Mouse (Mus musculus) heart, postnatal 25 days (tissue): ENCODE measurements around the gene Slc17a9. TPM values are rescaled to one million over a fixed set of nuclear protein-coding genes. Genes with fewer than 3 reads are reported as not detected.

Source experiments
- DNase-seq: peaks from one replicate; pipeline ENCODE4 v3.0.0; 2022; ENCODE audit warnings: low spot score
- intact Hi-C: fragments of 180-260 bp; cut with DNase I; formaldehyde crosslinking; loops from one replicate; pipeline ENCODE4 v1.15.1; 2025
- total RNA-seq, 2 experiments: library from RNA; stranded (reverse); gene quantifications; 2 replicates each; pipeline ENCODE4 v1.2.3; 2021

Slc17a9 gene
- total RNA-seq, 2 experiments from 2014 or later = 0.39 TPM; not detected in 1

DNA sequence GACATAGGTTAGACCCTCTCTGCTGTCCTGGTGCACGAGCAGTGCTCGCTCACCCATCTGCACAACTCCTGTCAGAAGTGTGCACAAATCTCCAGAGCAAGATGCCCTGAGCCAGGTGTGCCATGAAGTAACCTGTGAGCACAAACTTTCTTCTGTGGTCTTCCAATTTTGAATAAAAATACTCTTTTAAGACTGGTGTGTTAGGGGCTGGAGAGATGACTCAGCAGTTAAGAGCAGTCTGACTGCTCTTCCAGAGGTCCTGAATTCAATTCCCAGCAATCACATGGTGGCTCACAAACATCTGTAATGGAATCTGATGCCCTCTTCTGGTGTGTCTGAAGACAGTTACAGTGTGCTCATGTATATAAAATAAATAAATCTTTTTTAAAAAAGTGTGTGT lies 18.3 kb downstream of the Slc17a9 start:
- intact Hi-C loops = no loop called here
- DNase-seq = no peak

DNA sequence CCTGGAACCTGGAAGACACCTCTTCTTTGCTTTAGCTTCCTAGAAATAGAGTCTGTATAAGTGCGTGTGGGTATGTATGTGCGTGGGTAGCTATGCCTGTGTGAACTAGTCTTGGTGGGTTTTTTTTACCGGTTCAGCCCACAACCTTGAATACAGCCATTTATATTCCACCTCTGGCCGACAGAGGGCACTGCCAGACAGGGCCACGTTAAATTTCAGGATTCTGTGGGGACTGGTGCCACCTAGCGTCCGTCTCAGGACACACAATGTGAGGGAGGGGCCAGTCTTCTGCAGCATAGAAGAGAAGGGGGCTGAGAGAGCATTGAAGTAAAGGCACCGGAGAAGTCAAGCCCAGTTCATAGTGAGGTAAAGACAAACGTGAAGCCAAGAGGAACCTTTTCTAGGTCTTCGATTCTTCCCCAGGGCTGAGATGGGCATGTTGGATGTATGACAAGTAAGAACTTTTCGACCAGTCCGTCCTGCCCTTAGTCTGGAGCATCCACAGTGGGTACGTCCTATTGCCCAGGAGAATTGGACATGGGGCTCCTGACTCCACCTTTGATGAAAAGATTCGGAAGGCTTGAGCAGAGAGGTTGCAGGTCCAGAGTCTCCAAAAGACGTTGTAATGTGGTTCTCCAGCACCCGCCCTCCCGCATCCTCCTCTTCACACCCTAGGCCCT lies 20.3 kb downstream of the Slc17a9 start:
- intact Hi-C loops = loop anchor here (1.0 to 2.0 kb wide), 4 partner anchors 33 to 164 kb away; partner anchors contain the start of gene Mrgbp
- peak; percentile 56 for DNase-seq

DNA sequence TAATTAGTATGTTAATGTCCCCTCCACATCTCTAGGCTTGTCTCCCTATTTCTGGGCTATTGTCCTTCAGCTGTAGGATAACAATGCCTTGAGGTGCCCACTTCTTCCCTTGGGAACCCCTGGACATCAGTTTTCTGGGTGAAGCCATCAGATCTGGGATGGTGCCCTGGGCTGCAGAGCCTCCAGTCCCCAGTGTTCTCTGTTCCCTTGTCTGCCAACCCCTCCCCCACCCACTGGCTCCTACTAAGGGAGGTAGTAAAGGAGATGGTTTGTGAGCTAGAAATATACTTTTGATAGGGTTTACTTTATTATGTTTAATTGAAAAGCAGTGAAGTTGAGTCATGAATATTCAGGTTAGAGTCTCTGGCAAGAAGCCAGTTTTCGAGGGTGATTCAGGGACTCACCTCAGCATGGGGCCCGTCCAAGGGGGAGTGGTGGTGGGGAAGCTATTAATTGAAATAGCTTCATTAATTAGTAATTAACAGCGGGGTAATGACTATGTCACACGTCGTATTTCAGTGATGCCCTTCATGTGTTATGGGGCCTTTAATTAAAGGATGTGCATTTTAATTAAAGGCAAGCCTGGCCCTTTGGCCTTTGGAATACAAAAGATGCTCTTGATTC lies 21.6 kb downstream of the Slc17a9 start:
- DNase-seq = no peak
- intact Hi-C loops = no loop called here

DNA sequence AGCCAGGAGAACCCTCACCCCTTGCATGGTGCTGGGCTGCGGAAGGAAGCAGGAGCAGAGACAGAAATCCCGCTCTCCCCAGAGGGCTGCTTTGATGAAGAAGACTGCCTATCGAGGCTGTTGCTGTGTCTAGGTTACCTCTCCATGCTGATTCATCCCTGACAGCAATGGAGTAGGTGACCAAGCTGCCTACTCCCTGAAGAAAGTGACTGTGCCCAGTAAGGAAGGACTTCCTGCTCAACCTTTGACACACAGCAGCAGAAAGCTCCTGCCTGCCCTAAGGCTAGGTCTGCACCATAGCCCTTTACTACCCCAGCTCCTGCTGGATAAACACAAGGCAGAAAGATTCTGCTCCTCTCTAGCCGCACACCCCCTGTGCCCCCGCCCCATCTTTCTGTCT lies 23.8 kb downstream of the Slc17a9 start:
- no peak for DNase-seq
- intact Hi-C loops = no loop called here

DNA sequence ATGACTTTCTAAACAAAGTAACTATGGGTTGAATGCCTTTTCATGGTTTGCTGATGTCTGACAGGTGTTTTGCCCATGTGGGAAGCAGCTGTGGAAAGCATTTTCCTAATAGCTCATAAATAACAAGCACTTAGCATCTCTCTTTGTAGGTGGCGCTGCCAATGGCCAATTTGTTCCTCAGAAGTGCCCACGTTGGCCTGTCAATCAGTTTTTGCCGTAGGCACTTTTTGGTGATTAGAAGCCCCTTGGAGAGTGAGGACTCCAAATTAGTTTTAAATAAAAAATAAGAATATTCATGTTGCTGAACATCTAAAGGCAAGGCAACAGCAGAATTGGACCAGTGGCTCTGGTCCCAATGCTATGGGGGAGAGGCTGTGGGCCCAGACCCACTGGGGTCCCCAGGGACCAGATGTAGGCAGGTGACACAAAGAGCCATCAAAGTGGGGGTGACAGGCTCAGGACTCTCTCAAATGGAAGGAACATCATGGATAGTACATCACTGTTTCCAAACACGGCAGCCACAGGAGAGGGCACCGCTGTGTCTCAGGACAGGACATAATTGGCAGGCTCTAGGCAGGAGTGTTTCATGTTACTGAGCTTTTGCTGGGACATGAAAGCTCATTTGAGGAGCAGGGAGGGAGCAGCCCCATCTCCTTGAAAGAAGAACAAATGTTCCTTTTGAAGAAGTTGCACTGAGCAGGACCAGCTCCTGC lies 30.1 kb downstream of the Slc17a9 start:
- intact Hi-C loops = no loop called here
- DNase-seq = no peak

DNA sequence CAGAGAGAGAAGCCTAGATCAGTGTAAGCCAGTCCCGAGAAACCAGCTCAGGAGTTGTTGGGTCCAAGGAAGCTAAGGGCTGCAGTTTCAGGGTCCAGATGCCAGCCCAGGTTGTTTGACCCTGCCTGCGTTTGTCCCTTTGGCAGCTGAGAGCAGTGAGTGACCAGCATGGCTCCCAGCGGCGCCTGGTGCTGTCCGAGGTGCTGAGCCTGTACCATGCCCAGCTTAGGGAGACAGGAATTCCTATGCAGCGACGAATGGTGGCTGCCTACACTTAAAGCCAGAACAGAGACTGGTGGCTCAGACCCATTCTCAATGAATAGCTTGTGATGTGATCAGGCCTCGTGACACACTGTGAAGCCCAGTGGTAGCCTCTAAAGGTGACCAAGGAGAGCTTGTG lies 30.8 kb downstream of the Slc17a9 start:
- no peak for DNase-seq
- intact Hi-C loops = no loop called here

DNA sequence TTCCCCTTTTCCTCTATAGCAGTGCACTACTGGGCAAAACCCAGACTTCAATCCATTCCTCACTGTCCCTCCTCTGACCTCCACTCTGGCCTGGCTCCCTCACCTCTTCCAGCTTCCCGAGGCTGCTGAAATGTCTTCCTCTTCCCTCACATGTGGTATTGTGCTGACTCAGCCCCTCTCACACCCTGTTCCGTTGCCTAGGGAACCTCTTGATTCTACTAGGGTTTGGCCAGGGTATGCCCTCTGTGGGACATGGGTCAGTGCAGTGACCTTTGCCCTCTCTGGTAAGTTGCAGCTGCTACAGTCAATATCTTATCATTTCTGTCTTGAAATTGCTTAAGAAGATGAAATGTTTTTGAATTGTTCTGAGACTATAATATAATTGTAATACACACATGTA lies 31.7 kb downstream of the Slc17a9 start:
- intact Hi-C loops = no loop called here
- DNase-seq = no peak

DNA sequence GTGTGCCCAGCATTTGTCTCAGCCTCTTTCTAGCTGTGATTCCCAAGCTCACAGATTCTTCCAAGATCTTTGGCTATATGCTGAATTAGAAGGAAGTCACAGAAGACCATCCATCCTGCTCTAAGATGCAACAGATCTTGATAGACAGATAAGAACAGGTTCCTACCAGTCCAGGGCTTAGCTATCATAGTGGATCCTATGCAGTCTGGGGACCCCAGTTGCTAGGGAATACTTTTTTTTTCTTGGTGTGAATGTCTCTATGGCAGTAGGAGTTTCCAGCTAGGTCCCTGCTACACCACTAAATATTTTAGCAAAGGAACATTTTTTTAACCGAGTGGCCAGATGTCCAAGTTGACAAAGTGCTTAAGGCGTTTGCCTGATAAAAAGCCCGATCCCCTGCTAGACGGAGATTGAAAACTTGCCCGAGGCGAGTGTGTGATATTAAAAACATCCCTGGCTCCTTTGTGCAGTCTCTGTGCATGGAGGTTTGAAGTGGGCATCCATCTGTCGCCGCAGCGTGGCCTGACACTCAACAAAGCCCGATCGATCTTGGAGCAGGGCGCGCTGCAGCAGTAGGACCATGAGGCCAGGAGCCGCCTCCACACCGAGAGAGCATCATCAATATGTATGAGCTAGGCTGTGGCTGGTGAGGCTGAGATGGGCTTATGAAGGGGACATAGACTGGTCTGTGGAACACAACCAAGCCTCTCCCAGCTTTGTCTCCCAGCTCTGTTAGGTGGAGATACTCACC lies 33.6 kb downstream of the Slc17a9 start:
- intact Hi-C loops = no loop called here
- DNase-seq = no peak

DNA sequence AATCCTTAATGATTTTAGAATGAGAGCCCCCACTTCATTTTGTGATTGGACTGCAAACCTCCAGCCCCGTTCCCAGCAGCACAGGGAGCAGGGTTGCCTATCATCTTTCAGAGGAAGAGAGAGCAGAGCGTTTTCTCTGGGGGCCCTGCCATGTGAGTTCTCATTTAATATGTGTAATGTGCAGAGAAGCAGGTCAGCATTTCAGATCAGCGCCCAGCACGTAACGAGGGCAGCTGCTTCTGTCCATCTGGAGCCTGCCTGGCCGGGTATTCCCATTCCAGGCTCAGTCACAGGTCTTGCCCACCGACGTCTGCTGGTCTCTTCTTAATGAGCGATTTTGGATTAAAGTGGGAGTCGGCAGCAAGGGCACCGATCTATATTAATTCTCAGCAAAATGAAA lies 39.9 kb downstream of the Slc17a9 start:
- intact Hi-C loops = no loop called here
- no peak for DNase-seq

DNA sequence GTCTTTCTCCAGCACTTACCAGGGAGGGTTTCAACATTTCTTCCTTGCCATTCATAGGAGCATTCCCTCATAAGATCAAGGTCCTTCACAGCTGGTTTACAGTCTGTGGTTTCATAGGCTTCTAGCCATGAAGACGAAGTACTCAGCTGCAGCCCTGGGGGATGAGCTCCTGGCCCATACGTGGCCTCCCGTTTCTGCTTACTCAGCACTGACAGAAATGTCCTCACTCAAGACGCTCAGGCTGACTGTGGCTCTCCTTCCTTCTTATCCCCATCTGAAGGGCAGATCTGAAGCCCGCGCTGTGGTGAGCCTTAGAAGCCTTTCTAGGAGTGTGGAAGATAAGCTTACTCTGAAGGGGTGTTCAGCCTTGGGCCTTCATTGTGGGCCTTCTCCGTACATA lies 40.6 kb downstream of the Slc17a9 start:
- no peak for DNase-seq
- intact Hi-C loops = no loop called here

DNA sequence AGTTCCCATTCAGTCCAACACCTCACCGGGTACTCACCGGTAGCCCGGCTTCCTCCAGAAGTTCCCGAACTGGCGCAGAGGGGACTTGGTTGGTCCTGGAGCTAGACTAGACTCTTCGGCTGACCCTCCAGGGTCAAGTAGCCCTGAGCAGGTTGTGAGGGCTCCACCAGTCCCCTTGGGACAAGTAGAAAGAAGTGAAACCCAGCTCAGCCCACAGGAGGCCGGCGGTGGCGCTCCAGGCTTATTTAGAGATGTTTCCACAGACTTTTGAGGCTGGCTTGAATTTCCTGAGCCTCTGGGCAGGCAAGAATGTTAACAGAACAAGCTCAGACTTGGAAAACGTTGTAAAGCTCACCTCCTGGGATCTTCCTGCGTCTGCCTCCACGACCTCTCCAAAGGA lies 50.2 kb downstream of the Slc17a9 start:
- no peak for DNase-seq
- intact Hi-C loops = loop anchor here (5.0 kb wide), 1 partner anchor 303 kb away; no protein-coding TSS in a partner anchor

DNA sequence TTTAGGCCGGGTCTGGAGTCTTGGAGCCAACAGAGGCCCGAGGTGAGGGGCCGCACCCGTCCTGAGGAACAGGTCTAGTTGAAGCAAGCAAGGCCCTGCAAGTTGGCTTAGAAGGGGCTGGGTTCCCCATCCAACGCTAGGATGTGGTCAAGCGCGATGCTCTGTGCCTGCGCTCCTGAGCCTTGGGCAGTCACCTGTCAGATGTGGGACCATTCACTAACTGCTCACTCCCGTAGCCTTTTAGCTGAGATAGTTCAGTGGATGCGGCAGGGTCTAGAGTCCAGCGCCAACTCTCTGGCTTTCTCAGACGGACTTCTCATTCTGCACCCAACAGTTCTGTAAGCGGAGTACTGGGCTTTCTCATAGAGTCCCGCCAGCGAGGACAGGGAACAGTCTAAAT lies 50.6 kb downstream of the Slc17a9 start:
- DNase-seq = no peak
- intact Hi-C loops = loop anchor here (5.0 kb wide), 1 partner anchor 303 kb away; no protein-coding TSS in a partner anchor

DNA sequence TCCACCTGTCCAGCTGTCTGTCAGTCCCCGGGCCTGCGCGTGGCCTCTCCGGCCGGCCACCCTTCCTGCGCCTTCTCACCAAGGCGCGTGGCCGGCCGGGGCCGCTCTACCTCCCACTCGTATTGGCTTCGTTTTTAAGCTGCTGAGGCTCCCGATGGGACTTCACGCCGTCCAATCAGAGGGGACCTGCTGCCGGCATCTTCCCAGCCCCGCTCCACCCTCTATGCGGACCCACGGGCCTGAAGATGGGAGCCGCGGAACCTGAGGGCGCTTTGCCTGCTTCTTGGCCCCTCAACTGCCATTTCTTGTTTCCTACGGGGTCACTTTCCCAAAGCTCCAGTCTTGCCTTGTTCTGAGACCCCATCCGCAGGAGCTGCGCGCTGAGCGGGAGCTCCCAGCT lies 51.7 kb downstream of the Slc17a9 start, which contains the start of gene Bhlhe23:
Bhlhe23 (minus strand) TSS at position 108 of the 400 bp plus-strand sequence.
- no peak for DNase-seq
- intact Hi-C loops = loop anchor here (5.0 kb wide), 1 partner anchor 304 kb away; no protein-coding TSS in a partner anchor

DNA sequence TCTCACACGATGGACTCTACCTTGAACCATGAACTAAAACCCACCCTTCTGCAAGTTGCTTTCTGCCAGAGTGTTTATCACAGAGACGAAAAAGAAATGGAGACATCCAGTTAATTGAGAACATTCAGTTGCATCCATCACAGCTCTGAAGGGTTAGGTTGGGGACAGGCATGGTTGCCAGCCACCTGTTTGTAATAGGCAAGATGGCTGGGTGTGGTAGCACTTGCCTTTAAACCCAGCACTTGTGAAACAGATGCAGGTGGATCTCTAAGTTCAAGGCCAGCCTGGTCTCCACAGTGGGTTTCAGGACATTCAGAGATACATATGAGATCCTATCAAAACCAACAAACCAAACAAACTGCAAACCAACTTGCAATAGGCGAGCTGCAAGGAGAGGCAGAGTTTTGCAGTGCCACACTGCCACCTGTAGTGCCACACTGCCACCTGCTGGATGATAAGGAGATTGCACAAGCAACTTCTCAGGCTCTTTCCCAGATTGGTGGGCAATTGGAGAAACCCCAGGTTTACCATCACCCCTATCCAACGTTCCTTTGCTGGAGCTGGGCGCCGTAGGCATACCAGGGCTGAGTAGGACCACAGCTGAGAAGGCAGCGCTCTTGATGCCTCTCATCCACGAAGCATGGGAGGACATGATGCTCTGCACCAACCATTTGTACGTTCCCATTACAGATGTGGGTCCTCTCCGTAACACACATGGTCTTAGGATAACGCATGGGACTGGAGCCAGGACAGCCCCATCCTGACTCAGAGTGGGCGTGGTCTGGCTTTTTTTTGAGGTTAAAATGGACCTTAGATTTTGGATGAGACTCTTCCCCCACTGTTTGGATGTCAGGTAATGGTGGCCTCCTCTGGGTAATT lies 54.4 kb downstream of the Slc17a9 start:
- DNase-seq = no peak
- intact Hi-C loops = loop anchor here (2.0 to 5.0 kb wide), 4 partner anchors 35 to 307 kb away; no protein-coding TSS in a partner anchor

DNA sequence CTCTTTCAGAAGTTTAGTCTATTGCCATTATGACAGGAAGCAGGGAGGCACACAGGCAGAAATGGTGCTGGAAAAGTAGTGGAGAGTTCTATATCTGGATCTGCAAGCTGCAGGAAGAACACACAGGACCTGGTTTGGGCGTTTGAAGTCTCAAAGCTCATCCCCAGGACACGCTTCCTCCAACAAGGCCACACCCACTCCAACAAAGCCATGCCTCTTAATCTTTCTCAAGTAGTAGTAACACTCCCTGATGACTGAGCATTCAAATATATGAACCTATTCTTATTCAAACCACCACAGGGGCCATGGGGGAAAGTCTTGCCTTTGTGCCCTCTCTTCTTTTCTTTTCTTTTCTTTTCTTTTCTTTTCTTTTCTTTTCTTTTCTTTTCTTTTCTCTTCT lies 55.2 kb downstream of the Slc17a9 start:
- intact Hi-C loops = loop anchor here (2.0 kb wide), 1 partner anchor 197 kb away; no protein-coding TSS in a partner anchor

DNA sequence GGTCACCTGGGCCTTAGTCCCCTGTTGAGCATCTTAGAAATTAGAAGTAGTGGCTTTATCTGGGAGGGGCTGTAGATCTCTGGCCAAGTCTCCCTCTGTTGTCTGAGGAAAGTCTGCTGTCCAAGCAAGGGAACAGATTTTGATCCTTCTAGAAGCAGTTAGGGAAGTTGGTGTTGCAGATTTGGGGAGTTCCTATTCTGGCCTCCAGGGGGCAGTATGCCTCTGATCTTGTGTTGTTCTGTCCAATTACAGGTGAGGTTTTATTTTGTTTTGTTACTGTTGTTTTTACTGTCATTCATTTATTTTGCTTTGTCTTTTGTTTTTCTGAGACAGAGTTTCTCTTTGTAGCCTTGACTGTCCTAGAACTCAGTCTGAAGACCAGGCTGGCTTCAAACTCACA lies 61.7 kb downstream of the Slc17a9 start:
- no peak for DNase-seq
- intact Hi-C loops = no loop called here

More for the DNA sequence above, 55.2 kb downstream of the Slc17a9 start:
- no peak for DNase-seq

DNA sequence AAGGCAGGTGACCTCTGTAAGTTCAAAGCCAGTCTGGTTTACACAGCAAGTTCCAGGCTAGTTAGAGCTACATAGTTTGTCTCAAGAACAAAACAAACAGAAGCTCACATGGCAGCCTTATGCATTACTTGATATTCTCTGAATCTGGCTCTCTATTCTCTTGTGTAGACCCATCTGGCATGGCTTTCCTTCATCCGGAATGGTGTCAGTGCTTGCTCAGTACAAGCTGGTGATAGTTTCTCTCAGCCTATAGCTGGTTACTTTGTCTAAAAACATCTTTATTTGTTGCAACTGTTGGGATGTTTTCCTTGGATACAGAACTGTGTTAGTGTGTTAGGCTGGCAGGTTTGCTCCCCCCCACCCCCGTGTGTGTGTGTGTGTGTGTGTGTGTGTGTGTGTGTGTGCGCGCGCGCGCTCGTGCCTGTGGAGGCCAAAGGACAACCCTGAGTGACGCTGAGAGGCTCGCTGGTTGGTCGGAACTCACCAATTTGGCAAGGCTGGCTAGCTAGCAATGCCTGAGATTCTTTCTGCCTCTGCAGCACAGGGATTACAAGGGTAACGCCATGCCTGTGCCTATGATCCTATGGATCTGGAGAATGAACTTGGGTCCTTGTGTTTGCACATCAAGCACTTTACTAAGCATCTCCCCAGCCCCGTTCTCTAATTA lies 62.6 kb downstream of the Slc17a9 start:
- no peak for DNase-seq
- intact Hi-C loops = no loop called here

DNA sequence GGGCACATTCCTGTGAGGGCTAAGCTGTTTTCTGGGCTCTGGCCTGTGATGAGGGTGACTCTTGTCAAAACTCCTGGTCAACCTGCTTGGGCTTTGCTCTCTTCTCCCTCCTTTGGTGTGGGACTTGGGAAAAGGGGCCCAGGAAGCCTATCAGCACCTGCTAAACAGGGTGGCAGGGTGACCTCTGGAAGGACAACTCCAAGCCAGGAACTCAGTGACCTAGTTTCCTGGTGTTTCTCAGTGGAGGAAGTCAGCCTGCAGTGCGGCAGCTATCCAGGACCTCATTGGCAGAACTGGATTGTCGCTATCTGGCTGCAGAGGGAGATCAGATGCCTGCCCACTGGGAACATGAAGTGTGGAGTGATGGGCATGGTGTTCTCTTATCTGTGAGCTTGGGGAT lies 63.3 kb downstream of the Slc17a9 start:
- intact Hi-C loops = no loop called here
- DNase-seq = peak; percentile 6

DNA sequence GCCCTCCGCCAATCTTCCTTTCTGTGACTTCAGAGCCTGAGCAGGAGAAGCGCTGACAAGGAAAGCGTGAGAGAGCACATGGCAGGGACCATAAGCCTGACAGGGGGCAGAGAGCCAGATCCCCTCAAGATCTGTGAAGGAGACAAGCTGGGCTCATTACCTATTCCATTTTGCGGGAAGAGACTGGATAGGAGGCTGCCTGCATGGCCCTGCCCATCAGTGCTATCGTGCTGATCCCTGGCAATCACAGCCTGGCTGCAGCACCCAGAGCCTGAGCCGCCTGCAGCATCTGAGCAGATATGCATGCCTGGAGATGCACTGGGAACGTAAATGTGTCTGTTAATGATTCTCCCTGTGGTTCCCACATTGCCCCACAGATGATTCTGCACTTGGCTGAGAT lies 63.8 kb downstream of the Slc17a9 start:
- DNase-seq = no peak
- intact Hi-C loops = no loop called here
